Mouse (Mus musculus) bone marrow macrophage, adult 2 months (primary cell): Measurements from ENCODE around the gene Resf1.

ENCODE experiments used
- CTCF ChIP-seq: IDR thresholded peaks from 2 replicates; pipeline ENCODE4 v1.5.1; 2012; ENCODE audit warnings: low read depth, mild to moderate bottlenecking, low read length, moderate library complexity
- POLR2A ChIP-seq: IDR thresholded peaks from 2 replicates; pipeline ENCODE4 v1.6.1; 2012; ENCODE audit warnings: mild to moderate bottlenecking, low read depth, low read length, borderline replicate concordance

- no peak for TF ChIP-seq CTCF
- no peak for TF ChIP-seq POLR2A
Measured at GRCm38 (mm10) chr6:149344372-149344771, 35.2 kb downstream of the Resf1 start.
